Mouse (Mus musculus) spleen, adult 12 weeks (tissue): ENCODE results near the gene Nek3.
"Not testable (repeated sequence)": the region's sequence is repeated elsewhere in the genome, so short reads cannot be mapped to it uniquely, and the experiment has no call there.

Source experiments
- DNase-seq: peaks from one replicate; pipeline ENCODE4 v3.0.0; 2022; ENCODE audit warnings: low spot score

Gene Nek3

DNA sequence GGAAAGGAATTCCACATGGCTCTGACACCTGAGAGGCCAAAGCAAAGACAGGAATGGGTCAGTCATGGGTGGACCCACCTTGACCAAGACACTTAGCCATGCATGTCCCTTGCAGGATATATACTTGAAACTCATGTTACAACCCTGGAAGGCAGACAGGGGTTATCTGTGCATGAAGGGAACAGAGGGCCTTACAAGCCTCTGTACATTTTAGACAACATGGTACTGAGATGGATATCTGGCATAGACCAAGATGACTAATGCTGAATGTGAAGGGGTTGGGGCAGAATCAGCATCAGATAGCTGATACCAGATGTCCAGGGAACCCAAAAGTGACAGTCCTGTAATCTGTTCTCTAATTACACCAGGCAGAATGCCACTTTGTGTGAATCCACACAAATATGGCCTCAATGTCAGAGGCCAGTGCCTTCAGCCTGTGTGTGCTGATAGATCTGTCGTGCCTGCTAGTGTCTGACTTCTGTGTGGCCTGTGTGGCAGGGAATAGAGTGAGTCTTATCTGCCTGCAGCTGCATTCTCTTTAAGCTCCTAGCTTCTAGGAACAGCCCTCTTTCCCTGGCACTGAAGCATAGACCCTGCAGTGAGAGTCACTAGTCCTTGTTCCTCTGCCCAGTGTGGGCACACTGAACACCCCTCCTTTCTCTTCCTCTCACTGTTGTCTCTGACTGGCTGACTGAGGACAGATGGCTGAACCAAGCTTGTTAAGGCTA, 22.3 kb downstream of the Nek3 start:
- DNase-seq: no peak

- DNase-seq: no peak
These were observed 23.6 kb downstream of the Nek3 start for GRCm38 (mm10) chr8:22142592-22142991.

- no peak for DNase-seq
These were observed 24.3 kb downstream of the Nek3 start for GRCm38 (mm10) chr8:22141836-22142385.

GRCm38 (mm10) chr8:22136462-22136861, 29.8 kb downstream of the Nek3 start:
- DNase-seq: not testable (repeated sequence)

- no peak for DNase-seq
These were observed 31.5 kb downstream of the Nek3 start for GRCm38 (mm10) chr8:22134750-22135135.

DNA sequence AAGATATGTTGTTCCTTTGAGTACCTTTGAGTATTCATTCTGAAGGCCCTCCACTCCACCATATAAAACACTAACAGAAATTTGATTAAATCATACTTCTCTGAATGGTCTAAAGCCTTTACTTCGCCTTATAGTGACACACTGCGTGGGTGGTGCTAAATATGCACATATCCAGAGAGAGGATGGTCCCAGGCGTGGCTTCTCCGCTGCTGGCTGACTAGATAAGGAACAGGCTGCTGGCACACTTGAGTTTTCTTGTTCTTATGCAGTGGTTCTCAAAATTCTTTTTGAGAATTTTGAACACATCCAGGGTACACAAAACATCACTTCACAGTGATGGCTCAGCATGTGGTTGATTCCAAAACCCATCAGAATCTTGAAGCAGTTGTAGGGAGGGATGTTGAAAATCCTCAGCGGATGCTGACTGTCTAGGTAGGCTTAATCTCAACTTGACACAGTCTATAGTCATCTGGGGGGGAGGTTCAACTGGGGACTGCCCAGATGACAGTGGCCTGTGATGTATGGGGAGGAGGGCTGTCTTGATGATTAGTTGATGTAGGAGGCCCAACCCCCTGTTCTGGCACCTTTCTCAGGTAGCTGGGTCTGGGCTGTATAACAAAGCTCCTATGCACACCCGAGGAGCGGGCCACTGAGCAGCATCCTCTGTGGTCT, 32.0 kb downstream of the Nek3 start:
- peak; percentile 48 for DNase-seq

DNA sequence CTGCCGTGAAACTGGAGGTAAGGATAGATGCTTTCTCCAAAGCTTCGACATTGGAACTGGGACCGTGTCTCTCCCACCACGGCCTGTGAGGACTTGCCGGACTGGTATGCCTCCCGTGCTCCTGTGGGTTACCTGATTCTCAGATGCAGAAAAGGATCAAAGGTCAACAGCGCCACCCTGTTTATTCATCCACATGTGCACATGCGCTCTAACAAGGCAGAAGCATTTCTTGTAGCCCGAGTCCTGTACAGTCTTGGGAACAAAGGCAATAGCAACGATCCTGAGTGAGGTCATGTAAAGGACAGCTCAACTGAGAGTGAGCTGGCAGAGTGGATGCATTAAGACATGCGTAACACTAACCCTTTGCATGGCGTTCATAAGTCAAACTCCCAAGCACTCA, 34.2 kb downstream of the Nek3 start:
- no peak for DNase-seq

DNA sequence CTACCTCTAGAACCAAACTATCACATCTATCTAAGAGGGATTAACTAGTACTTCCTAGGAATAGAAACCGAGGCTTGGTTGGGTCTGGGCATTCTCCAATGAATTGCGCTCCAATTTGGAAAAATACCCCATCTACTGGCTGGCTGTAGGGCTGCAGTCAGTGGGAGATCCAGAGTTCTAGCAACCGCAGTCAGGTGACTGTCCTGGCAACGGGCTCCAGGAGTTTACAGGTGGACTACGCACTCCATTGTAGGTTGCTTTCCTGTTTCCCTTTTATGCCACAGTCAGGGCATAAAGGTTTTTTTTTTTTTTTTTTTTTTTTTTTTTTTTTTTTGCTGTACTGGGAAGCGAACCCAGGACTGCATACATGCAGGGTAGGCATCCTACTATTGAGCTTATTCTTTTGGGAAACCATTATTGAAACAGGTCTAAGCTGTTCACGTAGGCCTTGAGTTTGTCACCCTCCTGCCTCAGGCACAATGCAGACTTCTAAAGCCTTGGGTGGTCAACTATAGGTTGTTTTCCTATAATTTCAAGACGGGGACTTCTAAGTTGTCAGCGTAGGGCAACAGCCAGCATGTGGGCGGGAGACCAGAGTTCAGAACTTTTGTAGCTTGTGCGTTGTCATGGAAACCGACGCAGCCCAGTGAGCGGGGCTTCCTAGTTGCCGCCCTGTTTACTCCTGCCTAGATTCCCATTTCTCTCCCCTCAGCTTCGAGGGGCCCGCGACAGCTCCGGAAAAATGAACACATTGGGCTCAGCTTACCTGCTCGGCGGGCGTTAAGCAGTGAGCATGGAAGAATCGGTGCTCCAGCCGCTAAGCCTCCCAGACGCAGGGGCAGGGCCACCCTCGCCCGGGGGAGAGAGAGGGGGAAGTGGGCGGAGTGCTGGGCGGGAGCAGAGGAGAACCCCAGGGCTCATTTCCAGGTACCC, 41.7 kb downstream of the Nek3 start, which contains the start of gene Nek5:
Gene Nek5, minus strand, starts transcription at position 834 of the 933 bp plus-strand sequence.
- peak; percentile 23 for DNase-seq

DNA sequence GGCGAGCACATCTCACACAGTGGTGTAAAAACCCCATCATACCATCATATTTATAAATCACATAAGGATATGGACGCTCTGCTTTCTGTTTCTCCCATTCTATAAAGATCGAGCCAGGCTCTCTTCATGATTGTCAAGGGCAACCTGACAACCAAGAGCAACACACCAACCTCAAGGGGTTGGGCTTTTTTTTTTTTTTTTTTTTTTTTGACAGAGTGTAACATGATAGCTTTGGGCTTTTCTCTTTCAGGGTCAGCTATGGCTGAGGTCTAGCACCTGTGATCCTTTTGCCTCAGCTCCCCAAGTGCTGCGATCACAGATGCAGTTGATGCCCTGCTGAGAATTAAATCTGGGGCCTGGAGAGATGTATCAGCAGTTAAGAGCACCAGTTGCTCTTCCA, 59.2 kb downstream of the Nek3 start:
- no peak for DNase-seq

DNA sequence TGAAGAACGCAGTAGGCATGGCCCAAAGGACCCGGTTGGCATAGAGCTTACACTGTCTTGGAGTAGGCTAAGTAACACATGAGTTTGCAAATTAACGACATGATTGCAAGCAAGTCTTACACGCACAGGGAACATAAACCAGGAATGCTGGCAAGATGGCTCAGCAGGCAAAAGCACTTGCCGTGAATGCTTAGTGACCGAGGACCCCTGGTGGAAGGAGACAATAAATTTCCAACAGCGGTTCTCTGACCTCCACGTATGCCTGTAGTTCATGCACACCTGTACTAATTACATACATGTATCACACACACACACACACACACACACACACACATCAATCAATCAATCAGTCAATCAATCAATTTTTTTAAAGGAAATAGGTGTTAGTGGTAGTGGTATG, 74.7 kb downstream of the Nek3 start:
- no peak for DNase-seq

DNA sequence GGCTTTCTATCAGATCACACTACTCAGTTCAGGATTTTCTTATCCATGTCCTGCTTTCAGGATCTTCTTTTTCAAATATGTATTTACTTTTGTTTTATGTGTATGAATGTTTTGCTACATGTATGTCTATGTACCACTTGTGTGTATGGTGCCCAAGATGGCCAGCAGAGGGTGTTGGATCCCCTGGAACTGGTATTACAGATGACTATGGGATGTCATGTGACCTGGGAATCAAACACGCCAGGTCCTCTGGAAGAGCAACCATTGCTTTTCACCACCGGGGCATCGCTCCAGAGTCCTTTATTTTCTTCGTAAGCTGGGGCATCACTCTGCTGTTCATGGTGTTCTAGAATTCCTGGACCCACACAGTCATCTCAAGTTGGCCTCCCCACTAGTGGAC, 77.0 kb downstream of the Nek3 start:
- DNase-seq: no peak

DNA sequence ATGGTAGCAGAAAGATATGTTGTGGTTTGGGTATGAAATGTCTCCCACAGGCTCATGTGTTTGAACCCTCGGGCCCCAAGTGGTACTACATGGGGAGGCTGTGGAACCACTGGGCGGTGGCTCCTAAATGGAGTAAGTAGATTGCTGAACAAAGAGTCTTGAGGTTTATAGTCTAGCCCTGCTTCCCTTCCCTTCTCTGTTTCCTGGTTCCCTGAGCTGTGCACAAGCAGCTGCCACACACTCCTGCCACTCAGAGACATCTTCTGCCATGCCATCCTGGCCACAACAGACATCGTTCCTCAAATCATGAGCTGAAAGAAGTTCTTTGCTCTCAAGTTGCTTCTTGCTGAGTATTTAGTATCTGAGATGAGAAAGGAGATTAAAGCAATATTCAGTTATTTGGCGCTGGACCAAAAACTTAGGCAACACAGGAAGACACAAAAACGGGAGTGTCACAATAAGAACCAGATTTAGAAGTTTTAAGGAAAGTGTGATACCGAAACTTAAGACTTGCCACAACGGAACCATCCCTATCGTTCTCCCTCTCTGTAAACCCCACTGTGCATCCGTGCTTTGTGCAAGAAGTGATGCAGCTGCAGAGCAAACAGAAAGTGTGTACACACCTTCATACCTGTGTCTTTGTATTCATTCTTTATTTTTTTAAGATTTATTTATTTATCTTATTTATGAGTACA, 86.8 kb downstream of the Nek3 start:
- DNase-seq: no peak
